Mouse (Mus musculus): ENCODE data around the gene Secisbp2. TPM values are rescaled to one million over a fixed set of nuclear protein-coding genes. Genes with fewer than 3 reads are reported as not detected.

Gene Secisbp2
- polyA plus RNA-seq, 1 experiment from 2014 or later = 32.0 TPM

GRCm38 (mm10) chr13:51677630-51678185 is 26.2 kb downstream of the Secisbp2 start:
- Histone ChIP-seq H3K27ac (replicated peaks) (no peak overlapping the region), H3K4me3 (no peak overlapping the region), H3K36me3 (peaks cover 100% of the 10 kb centered on the region), H3K27me3 (ENCODE audit: low read depth, poor library complexity, severe bottlenecking) (no peaks in the 10 kb centered on the region), H3K4me1 (no peaks in the 10 kb centered on the region), H3K9me3 (replicated peaks) (no peaks in the 10 kb centered on the region)
- DNase-seq (ENCODE audit: low spot score) = no peak
- WGBS = 94% methylated on average over 7 of the region's 7 CpGs

- no peak for DNase-seq (ENCODE audit: low spot score)
- no peak overlapping the region for H3K4me3 ChIP-seq
- peaks cover 100% of the 10 kb centered on the region for H3K36me3 ChIP-seq
- H3K4me1 ChIP-seq = no peaks in the 10 kb centered on the region
- no peaks in the 10 kb centered on the region for H3K9me3 ChIP-seq (replicated peaks)
- 94% methylated on average over 6 of the region's 6 CpGs for WGBS
- H3K27me3 ChIP-seq (ENCODE audit: low read depth, poor library complexity, severe bottlenecking) = no peaks in the 10 kb centered on the region
- no peak overlapping the region for H3K27ac ChIP-seq (replicated peaks)
Measured at GRCm38 (mm10) chr13:51678687-51679086, 27.2 kb downstream of the Secisbp2 start.

- DNase-seq (ENCODE audit: low spot score) = no peak
- no peak overlapping the region for H3K27ac ChIP-seq (replicated peaks)
- H3K9me3 ChIP-seq (replicated peaks) = no peaks in the 10 kb centered on the region
- peaks cover 100% of the 10 kb centered on the region for H3K36me3 ChIP-seq
- H3K4me1 ChIP-seq = no peaks in the 10 kb centered on the region
- H3K4me3 ChIP-seq = no peak overlapping the region
- H3K27me3 ChIP-seq (ENCODE audit: low read depth, poor library complexity, severe bottlenecking) = no peaks in the 10 kb centered on the region
- 87% methylated on average over 4 of the region's 4 CpGs for WGBS
Measured at GRCm38 (mm10) chr13:51679332-51679731, 27.8 kb downstream of the Secisbp2 start.

GRCm38 (mm10) chr13:51681076-51681475 is 29.6 kb downstream of the Secisbp2 start:
- no peaks in the 10 kb centered on the region for H3K4me1 ChIP-seq
- no peaks in the 10 kb centered on the region for H3K9me3 ChIP-seq (replicated peaks)
- DNase-seq (ENCODE audit: low spot score) = no peak
- WGBS = 91% methylated on average over 5 of the region's 5 CpGs
- no peaks in the 10 kb centered on the region for H3K27me3 ChIP-seq (ENCODE audit: low read depth, poor library complexity, severe bottlenecking)
- no peak overlapping the region for H3K27ac ChIP-seq (replicated peaks)
- no peak overlapping the region for H3K4me3 ChIP-seq
- H3K36me3 ChIP-seq = peaks cover 100% of the 10 kb centered on the region

GRCm38 (mm10) chr13:51681634-51682033 is 30.1 kb downstream of the Secisbp2 start:
- H3K27me3 ChIP-seq (ENCODE audit: low read depth, poor library complexity, severe bottlenecking) = no peaks in the 10 kb centered on the region
- no peaks in the 10 kb centered on the region for H3K4me1 ChIP-seq
- 97% methylated on average over 8 of the region's 8 CpGs for WGBS
- no peaks in the 10 kb centered on the region for H3K9me3 ChIP-seq (replicated peaks)
- H3K4me3 ChIP-seq = no peak overlapping the region
- H3K27ac ChIP-seq (replicated peaks) = no peak overlapping the region
- DNase-seq (ENCODE audit: low spot score) = no peak
- H3K36me3 ChIP-seq = peaks cover 100% of the 10 kb centered on the region

GRCm38 (mm10) chr13:51685290-51685966 is 33.9 kb downstream of the Secisbp2 start:
- DNase-seq (ENCODE audit: low spot score) = no peak
- Histone ChIP-seq H3K27me3 (ENCODE audit: low read depth, poor library complexity, severe bottlenecking) (no peaks in the 10 kb centered on the region), H3K27ac (replicated peaks) (no peak overlapping the region), H3K4me1 (no peaks in the 10 kb centered on the region), H3K9me3 (replicated peaks) (no peaks in the 10 kb centered on the region), H3K4me3 (no peak overlapping the region), H3K36me3 (peaks cover 92% of the 10 kb centered on the region)
- 87% methylated on average over 7 of the region's 7 CpGs for WGBS

- H3K4me3 ChIP-seq = no peak overlapping the region
- H3K9me3 ChIP-seq (replicated peaks) = no peaks in the 10 kb centered on the region
- DNase-seq (ENCODE audit: low spot score) = no peak
- H3K36me3 ChIP-seq = peaks cover 88% of the 10 kb centered on the region
- H3K27me3 ChIP-seq (ENCODE audit: low read depth, poor library complexity, severe bottlenecking) = no peaks in the 10 kb centered on the region
- 93% methylated on average over 5 of the region's 5 CpGs for WGBS
- H3K4me1 ChIP-seq = no peaks in the 10 kb centered on the region
- H3K27ac ChIP-seq (replicated peaks) = no peak overlapping the region
Measured at GRCm38 (mm10) chr13:51686966-51687365, 35.5 kb downstream of the Secisbp2 start.

GRCm38 (mm10) chr13:51688688-51689087 is 37.2 kb downstream of the Secisbp2 start:
- no peak for DNase-seq (ENCODE audit: low spot score)
- H3K36me3 ChIP-seq = peaks cover 71% of the 10 kb centered on the region
- WGBS = 63% methylated on average over 3 of the region's 3 CpGs
- H3K9me3 ChIP-seq (replicated peaks) = no peaks in the 10 kb centered on the region
- no peak overlapping the region for H3K4me3 ChIP-seq
- no peaks in the 10 kb centered on the region for H3K4me1 ChIP-seq
- H3K27me3 ChIP-seq (ENCODE audit: low read depth, poor library complexity, severe bottlenecking) = no peaks in the 10 kb centered on the region
- H3K27ac ChIP-seq (replicated peaks) = no peak overlapping the region

- no peak for DNase-seq (ENCODE audit: low spot score)
- H3K4me1 ChIP-seq = no peaks in the 10 kb centered on the region
- no peaks in the 10 kb centered on the region for H3K27me3 ChIP-seq (ENCODE audit: low read depth, poor library complexity, severe bottlenecking)
- no peaks in the 10 kb centered on the region for H3K9me3 ChIP-seq (replicated peaks)
- no peak overlapping the region for H3K4me3 ChIP-seq
- no peak overlapping the region for H3K27ac ChIP-seq (replicated peaks)
- peaks cover 13% of the 10 kb centered on the region; the same call in 1 of the 2 replicates for H3K36me3 ChIP-seq
Measured at GRCm38 (mm10) chr13:51696481-51696880, 45.0 kb downstream of the Secisbp2 start.

- Histone ChIP-seq H3K27me3 (ENCODE audit: low read depth, poor library complexity, severe bottlenecking) (no peaks in the 10 kb centered on the region), H3K4me1 (no peaks in the 10 kb centered on the region), H3K36me3 (peaks cover 17% of the 10 kb centered on the region), H3K27ac (replicated peaks) (no peak overlapping the region), H3K4me3 (no peak overlapping the region), H3K9me3 (replicated peaks) (no peaks in the 10 kb centered on the region)
- no peak for DNase-seq (ENCODE audit: low spot score)
- 83% methylated on average over 6 of the region's 6 CpGs for WGBS
Measured at GRCm38 (mm10) chr13:51697455-51697854, 46.0 kb downstream of the Secisbp2 start.

- no peak for DNase-seq (ENCODE audit: low spot score)
- no peak overlapping the region for H3K4me3 ChIP-seq
- H3K36me3 ChIP-seq = peaks cover 21% of the 10 kb centered on the region
- H3K4me1 ChIP-seq = no peaks in the 10 kb centered on the region
- WGBS = 80% methylated on average over 4 of the region's 4 CpGs
- no peak overlapping the region for H3K27ac ChIP-seq (replicated peaks)
- no peaks in the 10 kb centered on the region for H3K27me3 ChIP-seq (ENCODE audit: low read depth, poor library complexity, severe bottlenecking)
- no peaks in the 10 kb centered on the region for H3K9me3 ChIP-seq (replicated peaks)
Measured at GRCm38 (mm10) chr13:51697897-51698296, 46.4 kb downstream of the Secisbp2 start.

- no peak for DNase-seq (ENCODE audit: low spot score)
- no peak overlapping the region for H3K4me3 ChIP-seq
- H3K27ac ChIP-seq (replicated peaks) = no peak overlapping the region
- peaks cover 25% of the 10 kb centered on the region for H3K36me3 ChIP-seq
- no peaks in the 10 kb centered on the region for H3K27me3 ChIP-seq (ENCODE audit: low read depth, poor library complexity, severe bottlenecking)
- WGBS = 94% methylated on average over 3 of the region's 3 CpGs
- H3K9me3 ChIP-seq (replicated peaks) = no peaks in the 10 kb centered on the region
- H3K4me1 ChIP-seq = no peaks in the 10 kb centered on the region
Measured at GRCm38 (mm10) chr13:51698318-51698717, 46.8 kb downstream of the Secisbp2 start.

GRCm38 (mm10) chr13:51703893-51704292 is 52.4 kb downstream of the Secisbp2 start:
- no peak overlapping the region for H3K4me3 ChIP-seq
- peaks cover 25% of the 10 kb centered on the region for H3K36me3 ChIP-seq
- no peak overlapping the region for H3K27ac ChIP-seq (replicated peaks)
- no peaks in the 10 kb centered on the region for H3K27me3 ChIP-seq (ENCODE audit: low read depth, poor library complexity, severe bottlenecking)
- H3K9me3 ChIP-seq (replicated peaks) = no peaks in the 10 kb centered on the region
- WGBS = 88% methylated on average over 5 of the region's 5 CpGs
- no peak for DNase-seq (ENCODE audit: low spot score)
- no peaks in the 10 kb centered on the region for H3K4me1 ChIP-seq

Data from midbrain, embryonic 10.5 days (tissue).